Mouse (Mus musculus) megakaryocyte, embryonic 14.5 days (primary cell): ENCODE measurements around the gene Mob1a. TPM values are rescaled to one million over a fixed set of nuclear protein-coding genes. Genes with fewer than 3 reads are reported as not detected.

Source experiments
- H3K27me3 ChIP-seq: replicated peaks from 2 replicates; pipeline ENCODE3; 2012; ENCODE audit warnings: inconsistent platforms
- H3K36me3 ChIP-seq: replicated peaks from 2 replicates; pipeline ENCODE3; 2012; ENCODE audit warnings: low read length, inconsistent platforms, mixed read lengths
- H3K4me1 ChIP-seq: 2 replicates; pipeline ENCODE4 v1.6.1; 2012; ENCODE audit warnings: inconsistent platforms
- H3K4me3 ChIP-seq: replicated peaks from 2 replicates; pipeline ENCODE3; 2012; ENCODE audit warnings: moderate library complexity, mild to moderate bottlenecking, inconsistent platforms
- H3K9me3 ChIP-seq: 2 replicates; pipeline ENCODE4 v1.6.1; 2012; ENCODE audit warnings: inconsistent platforms
- FLI1 ChIP-seq: IDR thresholded peaks from 2 replicates; pipeline ENCODE4 v1.6.1; 2012; ENCODE audit warnings: low read length, inconsistent platforms, mixed read lengths
- GATA1 ChIP-seq: IDR thresholded peaks from 3 replicates; pipeline ENCODE4 v1.6.1; 2012; ENCODE audit warnings: mixed read lengths, low read length, inconsistent platforms, borderline replicate concordance
- polyA plus RNA-seq: library from polyadenylated mRNA; stranded (reverse); fragments of >175 nt; gene quantifications from 2 replicates; pipeline ENCODE4 v1.2.3, GENCODE M21; 2012; ENCODE audit warnings: low replicate concordance; ENCODE audit not compliant: insufficient read depth

Gene Mob1a
- polyA plus RNA-seq, 1 experiment, result 20.8 TPM

DNA sequence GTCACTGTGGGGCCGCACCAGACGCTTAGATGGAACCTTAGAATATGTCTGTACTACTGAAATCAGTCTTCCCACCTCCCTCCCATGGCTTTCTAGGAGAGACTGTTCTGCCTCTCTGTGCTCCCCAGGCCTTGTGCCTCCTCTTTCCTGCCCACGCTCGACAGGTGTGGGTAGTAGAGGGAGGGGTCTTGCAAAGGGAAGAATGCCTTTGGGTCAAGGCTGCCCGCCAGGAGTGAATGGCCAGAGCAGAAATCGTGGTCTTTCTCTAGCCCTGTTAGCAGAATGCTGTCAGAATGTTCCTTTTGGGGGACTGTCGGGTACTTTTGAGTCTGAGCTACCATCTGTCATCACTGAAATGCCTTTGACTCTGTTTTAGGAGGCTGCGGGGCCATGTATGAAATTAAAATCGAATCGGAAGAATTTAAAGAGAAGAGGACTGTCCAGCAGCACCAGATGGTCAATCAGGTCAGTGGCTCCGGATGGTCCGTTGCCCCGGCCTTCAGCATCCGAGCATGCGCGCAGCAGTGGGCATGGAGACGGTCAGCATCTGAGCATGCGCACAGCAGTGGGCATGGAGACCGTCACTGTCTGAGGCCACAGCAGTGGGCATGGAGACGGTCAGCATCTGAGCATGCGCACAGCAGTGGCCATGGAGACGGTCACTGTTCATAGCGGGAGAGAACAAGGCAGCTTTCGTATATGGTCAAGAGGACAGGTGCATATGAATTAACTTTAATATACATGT lies 27.0 kb downstream of the Mob1a start:
- TF ChIP-seq GATA1 (peak; percentile 11; the same call in 1 of the 3 replicates), FLI1 (no peak)
- Histone ChIP-seq H3K9me3 (no peaks in the 10 kb centered on the region), H3K36me3 (peaks cover 77% of the 10 kb centered on the region), H3K27me3 (no peaks in the 10 kb centered on the region), H3K4me1 (peaks cover 64% of the 10 kb centered on the region), H3K4me3 (peak overlapping the region; percentile 50)

DNA sequence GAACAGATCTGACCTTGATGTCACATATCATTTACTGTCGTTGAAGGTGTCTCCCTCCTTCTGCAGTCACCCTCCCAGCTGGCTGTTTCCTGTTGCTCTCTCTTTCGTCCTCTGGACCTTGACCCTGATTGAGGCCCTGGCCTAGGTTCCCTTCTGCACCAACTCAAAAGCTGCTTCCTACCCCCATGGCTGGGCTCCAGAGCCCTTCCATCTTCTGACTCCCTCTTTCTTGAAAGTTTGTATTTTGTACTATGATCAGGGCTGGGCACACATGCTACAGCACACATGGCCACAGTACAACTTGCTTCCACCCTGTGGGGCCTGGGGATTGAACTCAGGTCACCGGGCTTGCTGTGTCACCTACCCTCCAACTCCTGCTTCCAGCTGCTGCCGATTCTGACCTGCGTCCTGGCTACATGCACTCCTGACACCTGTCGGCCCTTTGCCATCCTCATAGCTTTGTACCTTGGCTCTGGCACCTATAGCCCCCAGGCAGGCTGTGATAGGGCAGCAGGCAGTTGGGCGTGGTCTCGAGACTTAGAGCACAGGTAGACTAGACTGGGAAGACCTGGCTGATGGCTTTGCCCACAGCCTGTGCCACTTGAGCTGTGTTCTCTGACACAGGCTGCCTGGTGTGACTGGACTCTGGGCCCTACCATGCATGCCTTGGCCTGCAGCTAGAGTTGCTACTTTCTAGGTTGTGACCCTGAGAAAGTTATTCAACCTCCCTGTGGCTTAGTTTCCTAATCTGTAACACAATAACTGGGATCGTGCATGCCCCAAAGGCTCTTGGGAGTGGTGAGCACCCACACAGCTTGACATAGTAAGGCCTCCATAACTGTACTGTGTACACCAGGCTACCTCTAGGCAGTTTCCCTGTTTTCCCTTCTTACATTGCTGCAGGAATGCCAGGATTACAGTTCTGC lies 29.3 kb downstream of the Mob1a start:
- TF ChIP-seq GATA1, result no peak
- Histone ChIP-seq H3K36me3 (peaks cover 91% of the 10 kb centered on the region), H3K4me3 (no peak overlapping the region), H3K27me3 (no peaks in the 10 kb centered on the region), H3K4me1 (peaks cover 46% of the 10 kb centered on the region), H3K9me3 (no peaks in the 10 kb centered on the region)

DNA sequence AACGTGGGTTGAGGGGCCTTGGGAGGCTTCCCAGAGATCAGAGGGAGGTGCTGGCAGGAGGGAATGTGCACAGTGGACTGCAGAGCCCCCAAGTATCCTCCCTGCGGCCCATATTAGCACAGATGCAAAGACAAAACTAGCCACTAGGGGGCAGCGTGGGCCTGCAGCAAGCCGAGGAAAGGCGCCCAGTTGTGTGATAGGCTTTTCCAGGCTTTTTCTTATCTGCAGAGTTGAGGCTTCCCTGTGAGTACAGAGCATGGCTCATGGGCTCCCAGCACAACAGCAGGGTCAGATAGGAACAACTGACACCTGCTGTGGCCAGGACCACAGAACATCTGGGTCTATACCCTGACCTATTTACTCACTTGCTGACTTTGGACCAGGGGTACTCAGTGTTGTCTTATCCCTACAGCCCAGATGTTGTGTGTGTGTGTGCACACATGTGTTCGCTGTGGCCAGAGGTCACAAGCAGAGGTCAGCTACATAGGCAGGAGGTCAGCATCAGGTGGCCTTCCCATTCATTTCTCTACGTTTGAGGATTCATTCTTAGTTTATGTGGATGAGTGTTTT lies 30.8 kb downstream of the Mob1a start:
- Histone ChIP-seq H3K4me3 (peak overlapping the region; percentile 59), H3K9me3 (no peaks in the 10 kb centered on the region), H3K27me3 (no peaks in the 10 kb centered on the region), H3K36me3 (peaks cover 95% of the 10 kb centered on the region), H3K4me1 (peaks cover 30% of the 10 kb centered on the region)
- TF ChIP-seq FLI1 (no peak), GATA1 (no peak)

DNA sequence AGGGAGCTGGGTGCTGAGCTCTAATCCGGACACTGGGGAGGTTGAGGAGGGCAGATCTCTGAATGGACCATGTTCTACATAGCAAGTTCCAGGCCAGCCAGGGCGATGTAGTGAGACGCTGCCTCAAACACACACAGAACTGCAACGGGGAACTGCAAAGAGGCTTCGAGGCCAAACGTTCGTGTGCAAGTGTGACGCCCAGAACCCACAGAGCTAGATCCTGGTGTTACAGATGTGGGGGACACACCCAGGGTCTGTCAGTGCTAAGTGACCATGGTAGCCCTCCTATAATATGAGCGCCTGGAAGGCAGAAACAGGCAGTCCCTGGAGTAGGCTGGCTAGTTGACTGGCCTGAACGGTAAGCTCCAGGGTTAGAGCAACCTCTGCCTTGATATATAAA lies 31.6 kb downstream of the Mob1a start:
- Histone ChIP-seq H3K36me3 (peaks cover 93% of the 10 kb centered on the region), H3K4me3 (no peak overlapping the region), H3K27me3 (no peaks in the 10 kb centered on the region), H3K4me1 (peaks cover 23% of the 10 kb centered on the region), H3K9me3 (no peaks in the 10 kb centered on the region)
- no peak for TF ChIP-seq GATA1
- no peak for TF ChIP-seq FLI1

DNA sequence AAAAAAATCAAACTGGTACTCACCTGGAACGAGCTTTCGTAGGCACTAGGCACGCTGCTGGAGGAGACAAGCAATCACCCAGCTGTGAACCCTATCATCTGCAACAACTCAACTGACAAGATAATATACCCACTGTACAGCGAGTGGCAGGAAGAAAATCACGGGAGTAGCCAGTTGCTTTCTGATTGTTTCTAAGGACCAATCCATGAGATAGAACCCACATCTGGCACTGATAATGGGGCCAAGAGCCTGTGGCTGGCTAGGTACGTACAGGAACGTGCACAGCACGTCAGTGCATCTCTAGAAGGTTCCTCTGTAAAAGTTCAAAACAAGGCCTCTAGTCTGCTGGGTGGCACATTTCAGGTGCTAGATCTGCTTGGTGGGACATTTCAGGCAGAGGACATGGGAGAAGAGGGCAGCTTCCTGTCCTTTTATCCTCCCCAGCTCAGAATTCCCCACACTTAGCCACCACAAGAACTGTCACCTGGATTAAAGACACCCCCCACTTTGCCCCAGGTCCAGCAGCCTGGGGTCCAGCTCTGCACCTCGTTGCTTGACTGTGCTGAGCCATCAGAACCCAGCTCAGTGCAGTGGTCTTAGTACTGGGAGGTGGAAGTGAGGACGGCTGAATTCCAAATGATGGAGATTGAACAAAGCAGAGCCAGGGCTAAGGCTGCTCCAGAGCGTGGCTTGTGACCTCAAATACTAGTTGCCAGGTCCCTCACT lies 35.9 kb downstream of the Mob1a start:
- Histone ChIP-seq H3K4me3 (no peak overlapping the region), H3K36me3 (peaks cover 96% of the 10 kb centered on the region), H3K4me1 (peaks cover 26% of the 10 kb centered on the region), H3K27me3 (no peaks in the 10 kb centered on the region), H3K9me3 (no peaks in the 10 kb centered on the region)
- no peak for TF ChIP-seq FLI1
- no peak for TF ChIP-seq GATA1

DNA sequence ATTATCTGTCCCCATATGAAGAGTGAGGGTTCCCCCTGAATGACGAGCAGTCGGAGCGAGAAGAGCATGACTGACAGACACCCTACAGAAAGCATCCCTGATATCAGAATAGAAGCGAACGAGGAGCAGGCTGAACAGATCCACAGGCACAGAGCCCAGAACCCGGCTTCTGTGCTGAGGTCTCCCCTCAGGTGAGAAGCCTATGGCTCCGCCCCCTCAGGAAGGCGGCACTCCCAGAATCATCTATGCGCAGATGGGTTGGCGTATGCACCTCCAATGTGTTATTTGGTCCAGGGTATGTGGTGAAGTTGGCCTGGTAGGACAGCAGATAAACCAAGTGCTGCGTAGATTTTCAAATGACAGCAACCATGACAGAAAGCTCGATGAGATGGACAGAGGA lies 37.3 kb downstream of the Mob1a start:
- Histone ChIP-seq H3K27me3 (no peaks in the 10 kb centered on the region), H3K4me3 (no peak overlapping the region), H3K4me1 (peaks cover 15% of the 10 kb centered on the region), H3K9me3 (no peaks in the 10 kb centered on the region), H3K36me3 (peaks cover 96% of the 10 kb centered on the region)
- TF ChIP-seq GATA1, result no peak
- no peak for TF ChIP-seq FLI1

DNA sequence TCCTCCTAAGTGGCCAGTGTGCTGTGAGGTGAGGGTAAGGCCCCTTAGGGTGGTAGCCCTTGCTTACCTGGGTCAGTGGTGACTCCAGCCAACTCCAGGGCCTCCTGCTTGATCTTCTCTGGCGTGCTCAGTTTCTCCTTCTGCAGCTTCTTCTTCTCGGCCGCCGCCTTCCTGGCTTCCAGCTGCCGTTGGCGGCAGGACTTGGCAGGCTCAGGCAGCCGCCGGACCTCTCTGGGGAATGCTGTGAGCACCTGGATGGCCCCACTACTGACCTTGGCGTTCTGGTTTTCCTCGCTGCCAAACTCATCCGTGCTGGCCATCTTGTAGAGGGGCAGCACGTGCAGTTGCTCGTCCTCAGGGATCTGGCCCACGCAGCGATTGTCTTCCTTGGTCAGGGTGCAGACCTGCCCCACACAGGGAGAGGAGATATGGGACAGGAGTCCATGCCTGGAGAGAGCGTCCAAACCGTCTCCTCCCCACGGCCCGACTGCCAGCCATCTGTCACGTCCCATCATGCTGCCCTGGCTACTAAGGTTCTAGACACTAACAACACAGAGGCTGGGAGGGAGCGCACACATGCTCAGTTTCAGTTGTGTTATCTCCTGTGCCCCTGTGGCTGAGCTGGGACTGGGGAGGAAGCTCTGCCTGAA lies 44.6 kb downstream of the Mob1a start:
- H3K27me3 ChIP-seq, result no peaks in the 10 kb centered on the region
- H3K4me1 ChIP-seq, result peaks cover 28% of the 10 kb centered on the region
- peaks cover 100% of the 10 kb centered on the region for H3K36me3 ChIP-seq

DNA sequence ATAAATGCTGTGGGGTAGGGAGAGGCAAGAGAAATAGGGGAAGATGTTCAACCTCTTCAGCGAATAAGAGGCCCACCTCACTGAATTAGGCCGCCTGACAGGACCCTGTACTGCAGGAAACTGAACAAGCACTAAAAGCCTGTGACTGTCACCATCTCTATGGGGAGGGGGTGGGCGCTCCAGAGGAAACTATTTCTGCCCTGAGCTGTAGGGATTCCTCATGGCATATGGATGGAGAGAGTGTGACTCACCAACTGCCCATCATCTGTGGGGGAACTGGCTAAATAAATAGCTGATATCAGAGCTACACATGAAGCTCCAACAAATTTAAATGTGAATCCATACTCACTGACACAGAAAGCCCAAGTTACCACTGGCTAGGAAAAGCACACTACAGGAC lies 45.5 kb downstream of the Mob1a start:
- TF ChIP-seq GATA1 (no peak), FLI1 (no peak)
- H3K4me1 ChIP-seq, result peaks cover 28% of the 10 kb centered on the region
- no peak overlapping the region for H3K4me3 ChIP-seq
- H3K9me3 ChIP-seq, result no peaks in the 10 kb centered on the region
- no peaks in the 10 kb centered on the region for H3K27me3 ChIP-seq
- H3K36me3 ChIP-seq, result peaks cover 100% of the 10 kb centered on the region

More for the DNA sequence above, 44.6 kb downstream of the Mob1a start:
- Histone ChIP-seq H3K4me3 (no peak overlapping the region), H3K9me3 (no peaks in the 10 kb centered on the region)
- TF ChIP-seq FLI1 (no peak), GATA1 (no peak)
